Comparison of ENCODE assay signal across 15 mouse cellular contexts in genomic region chr12:54213871-54214270, GRCm38 (mm10).
"Had no signal": no experiment of that assay in that cellular context is flagged by ENCODE, and none has a peak within 500 bp of the region (broad histone marks: within the 10 kb centered on the region; RNA-seq: fewer than 3 reads in every experiment).

No protein-coding gene starts in this region.

- H3K4me1 ChIP-seq: liver, embryonic 13.5 days had no signal

- H3K9me3 ChIP-seq: liver, embryonic 13.5 days; neural tube, embryonic 12.5 days had no signal

- H3K27me3 ChIP-seq: liver, embryonic 13.5 days; neural tube, embryonic 12.5 days had no signal

- H3K4me3 ChIP-seq: liver, embryonic 13.5 days; neural tube, embryonic 12.5 days had no signal

- DNase-seq: kidney, adult 8-10 months; kidney, postnatal 14 days; kidney, postnatal 4 days; left cerebral cortex, postnatal 4 days; liver, embryonic 13.5 days; lung, adult 2 months; lung, postnatal 14 days; lung, postnatal 4 days; midbrain, embryonic 14.5 days; retina, postnatal 1 day; right cerebral cortex, postnatal 25 days; thymus, adult 18-20 months; thymus, postnatal 36 days had no signal

- H3K27ac ChIP-seq: liver, embryonic 13.5 days; neural tube, embryonic 12.5 days had no signal

- H3K9ac ChIP-seq: liver, embryonic 13.5 days; neural tube, embryonic 12.5 days had no signal

- H3K36me3 ChIP-seq: liver, embryonic 13.5 days; neural tube, embryonic 12.5 days had no signal

- H3K4me2 ChIP-seq: liver, embryonic 13.5 days; midbrain, embryonic 11.5 days; neural tube, embryonic 12.5 days had no signal
